Mouse (Mus musculus): Measurements from ENCODE around the gene Csf2rb2.
"Not testable (repeated sequence)": the region's sequence is repeated elsewhere in the genome, so short reads cannot be mapped to it uniquely, and the experiment has no call there.

Csf2rb2 gene

GRCm38 (mm10) chr15:78318338-78319171, 13.0 kb upstream of the Csf2rb2 start:
- in situ Hi-C loops (cut with MboI, MseI), result not testable (repeated sequence)

DNA sequence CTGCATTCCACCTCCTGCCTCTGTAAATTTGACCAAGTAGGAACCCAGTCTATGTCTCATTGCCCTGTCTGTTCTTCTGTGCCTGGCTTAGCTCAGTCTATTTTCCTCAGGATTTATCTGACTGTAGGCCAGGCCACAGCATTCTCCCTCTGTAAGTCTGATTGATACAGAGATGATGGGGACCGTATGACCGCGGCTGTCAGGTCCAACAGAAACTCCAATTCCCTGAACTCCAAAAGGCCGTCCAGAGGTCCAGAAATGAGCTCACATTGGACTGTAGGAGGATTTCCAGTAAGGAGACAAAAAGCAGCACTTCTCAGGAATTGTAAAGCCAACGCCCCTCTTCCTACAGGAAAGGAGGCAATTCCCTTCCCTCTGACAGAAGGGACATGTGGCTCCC, 8.1 kb upstream of the Csf2rb2 start:
- in situ Hi-C loops (cut with MboI, MseI), result not testable (repeated sequence)

DNA sequence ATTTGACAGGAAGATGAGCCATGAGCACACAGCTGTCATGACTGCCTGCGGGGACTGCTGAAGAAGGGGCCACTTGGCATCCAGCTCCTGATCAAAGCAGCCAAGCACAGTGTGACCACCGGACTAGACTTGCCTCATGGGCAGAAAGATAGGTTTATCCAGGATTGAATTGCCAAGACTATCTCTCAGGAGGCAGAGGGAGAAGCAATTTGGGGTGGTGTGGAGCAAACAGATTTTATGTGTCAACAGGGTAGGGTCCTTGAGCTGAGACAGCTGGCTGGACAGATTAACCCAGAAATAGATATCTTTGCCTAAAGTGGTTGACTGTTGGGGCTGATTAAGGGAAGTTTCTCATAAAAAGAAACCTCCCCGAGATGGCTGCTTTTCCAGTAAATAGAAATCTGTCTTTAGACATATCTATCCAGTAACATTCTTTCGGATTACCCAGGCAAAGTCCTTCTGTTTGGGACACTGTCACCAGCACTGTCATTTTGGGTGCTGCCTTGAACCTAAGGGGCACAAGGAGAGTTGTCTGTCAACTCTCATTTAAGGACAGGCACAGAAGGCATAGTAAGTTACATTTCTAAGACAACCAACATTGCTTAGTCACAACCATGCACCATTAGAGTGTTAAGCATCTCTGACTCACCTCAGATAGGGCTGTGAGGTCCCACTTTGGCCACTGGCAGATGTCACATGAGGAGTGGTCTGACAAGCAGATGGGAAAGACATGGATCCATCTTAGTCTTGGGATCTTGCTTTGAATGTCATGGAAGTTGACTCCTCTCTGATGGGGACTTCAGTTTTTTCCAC, 7.1 kb upstream of the Csf2rb2 start:
- in situ Hi-C loops (cut with MboI, MseI), result not testable (repeated sequence)

DNA sequence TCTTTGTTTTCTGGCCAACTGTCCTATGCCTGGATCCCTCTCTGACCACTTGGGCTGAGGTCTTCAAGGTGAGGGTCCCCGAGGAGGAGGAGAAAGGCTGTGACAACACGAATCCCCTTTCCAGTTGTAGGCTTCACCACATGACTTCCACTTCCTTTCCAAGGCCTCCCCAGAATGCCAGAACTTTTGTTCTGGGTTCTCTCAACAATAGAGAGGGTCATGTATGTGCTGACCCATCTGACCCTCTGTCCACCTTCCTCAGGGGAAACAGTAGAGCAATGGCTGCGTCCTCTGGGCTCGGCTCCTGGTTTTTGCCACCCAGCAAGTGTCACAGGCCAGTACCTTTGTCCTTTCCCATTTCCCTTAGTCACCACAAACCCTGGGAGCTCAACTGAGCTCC, 5.5 kb upstream of the Csf2rb2 start:
- in situ Hi-C loops (cut with MboI, MseI), result no loop called here

DNA sequence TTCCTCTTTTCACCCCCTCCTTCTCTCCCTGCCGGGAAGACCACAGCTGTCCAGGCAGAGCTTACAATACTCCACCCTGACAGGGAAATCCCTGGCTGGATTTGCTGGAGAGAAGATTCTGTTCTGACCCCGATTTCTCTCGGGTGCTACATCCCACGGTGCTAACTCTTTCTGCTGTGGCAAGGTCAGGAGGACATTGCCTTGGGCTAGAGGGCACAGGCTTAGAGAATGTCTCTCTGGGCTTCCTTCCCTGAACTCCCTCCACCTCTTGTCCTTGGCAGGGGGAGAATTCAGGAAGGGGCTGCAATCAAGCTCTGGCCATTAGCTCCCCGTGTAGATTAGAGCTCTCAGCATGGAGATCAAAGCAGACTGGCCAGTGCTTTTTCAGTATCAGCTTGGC, 4.3 kb upstream of the Csf2rb2 start:
- in situ Hi-C loops (cut with MboI, MseI), result no loop called here

GRCm38 (mm10) chr15:78303665-78304233, 1.8 kb downstream of the Csf2rb2 start:
- in situ Hi-C loops (cut with MboI, MseI), result no loop called here

GRCm38 (mm10) chr15:78302718-78303117, 2.8 kb downstream of the Csf2rb2 start:
- in situ Hi-C loops (cut with MboI, MseI), result no loop called here

GRCm38 (mm10) chr15:78300773-78301172, 4.7 kb downstream of the Csf2rb2 start:
- in situ Hi-C loops (cut with MboI, MseI), result no loop called here

- in situ Hi-C loops (cut with MboI, MseI), result no loop called here
Observed at GRCm38 (mm10) chr15:78299641-78300040, 5.9 kb downstream of the Csf2rb2 start.

DNA sequence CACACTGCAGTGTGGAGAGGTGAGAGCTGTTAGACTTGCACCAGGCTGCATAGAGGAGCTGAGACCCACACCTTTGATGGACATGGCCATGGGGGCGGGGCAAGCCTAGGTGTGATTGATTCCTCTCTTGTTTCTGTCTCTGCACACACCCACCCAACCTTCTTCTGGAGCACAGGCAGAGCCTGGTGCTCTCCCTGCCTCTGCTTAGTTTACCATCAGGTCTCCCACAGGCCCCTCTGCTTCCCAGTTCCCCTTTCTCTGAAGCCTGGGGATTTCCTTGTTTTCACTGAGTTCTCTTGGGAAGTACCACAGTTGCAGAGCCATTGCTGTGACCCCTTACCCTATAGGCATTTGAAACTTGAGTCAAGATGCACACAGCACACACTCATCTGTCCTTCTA, 7.0 kb downstream of the Csf2rb2 start:
- in situ Hi-C loops (cut with MboI, MseI), result no loop called here

DNA sequence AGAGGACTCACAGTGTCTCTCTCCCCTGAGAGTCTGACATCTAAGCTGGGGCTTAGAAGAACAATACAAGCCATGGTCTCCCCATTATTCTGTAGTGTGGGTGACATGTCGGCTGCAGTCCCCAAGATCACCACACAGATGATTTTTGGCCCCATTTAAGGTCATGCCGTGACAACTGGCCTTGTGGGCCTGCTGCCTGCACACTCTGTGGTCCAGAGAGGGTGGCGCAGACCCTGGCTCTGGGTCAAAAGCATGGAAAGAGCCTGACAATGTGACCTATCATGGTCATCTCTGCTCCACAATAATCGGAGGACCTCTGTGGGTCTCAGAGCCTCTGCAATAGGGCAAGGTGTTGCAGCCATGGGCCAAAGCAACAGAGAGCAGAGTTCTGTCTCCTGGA, 11.8 kb downstream of the Csf2rb2 start:
- in situ Hi-C loops (cut with MboI, MseI), result no loop called here

GRCm38 (mm10) chr15:78293228-78293627, 12.3 kb downstream of the Csf2rb2 start:
- in situ Hi-C loops (cut with MboI, MseI), result not testable (repeated sequence)

GRCm38 (mm10) chr15:78289775-78290174, 15.7 kb downstream of the Csf2rb2 start:
- in situ Hi-C loops (cut with MboI, MseI), result not testable (repeated sequence)

DNA sequence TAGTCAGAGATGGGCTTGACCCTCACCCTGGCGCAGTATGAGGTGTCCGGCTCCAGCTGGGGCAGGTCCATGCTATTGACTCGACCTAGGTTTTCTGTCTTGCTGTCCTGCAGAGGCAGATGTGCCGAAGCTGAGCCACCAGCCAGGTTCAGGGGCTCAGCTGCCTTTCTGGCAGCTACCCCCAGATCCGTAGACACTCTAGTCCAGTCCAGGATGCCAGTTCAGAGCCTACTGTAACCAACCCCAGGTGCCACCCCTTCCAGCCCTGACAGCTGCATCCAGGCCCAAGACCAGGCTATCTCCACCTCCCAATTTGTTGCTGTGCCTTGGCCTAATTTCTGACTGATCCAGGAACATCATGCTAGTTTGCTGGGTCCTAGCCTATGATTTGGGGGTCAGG, 17.6 kb downstream of the Csf2rb2 start:
- in situ Hi-C loops (cut with MboI, MseI), result no loop called here

DNA sequence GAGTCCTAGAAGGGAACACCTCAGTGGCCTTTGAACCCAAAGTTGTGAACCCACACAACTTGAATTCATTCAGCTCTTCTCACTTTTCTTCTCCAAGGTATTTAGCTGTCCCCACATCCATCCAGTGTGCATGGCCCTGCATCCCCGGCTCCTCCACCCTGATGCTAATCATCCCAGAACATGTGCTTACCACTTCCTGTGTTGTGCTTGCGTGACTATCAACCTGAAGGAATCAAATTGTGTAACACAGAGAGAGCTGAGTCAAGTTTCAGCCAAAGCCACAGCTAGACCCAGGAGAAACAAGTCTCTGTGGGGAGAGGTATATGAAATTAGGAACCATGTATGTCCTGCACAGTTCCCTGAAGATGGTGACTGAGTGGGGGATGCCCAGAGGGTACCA, 27.2 kb downstream of the Csf2rb2 start:
- in situ Hi-C loops (cut with MboI, MseI), result no loop called here

DNA sequence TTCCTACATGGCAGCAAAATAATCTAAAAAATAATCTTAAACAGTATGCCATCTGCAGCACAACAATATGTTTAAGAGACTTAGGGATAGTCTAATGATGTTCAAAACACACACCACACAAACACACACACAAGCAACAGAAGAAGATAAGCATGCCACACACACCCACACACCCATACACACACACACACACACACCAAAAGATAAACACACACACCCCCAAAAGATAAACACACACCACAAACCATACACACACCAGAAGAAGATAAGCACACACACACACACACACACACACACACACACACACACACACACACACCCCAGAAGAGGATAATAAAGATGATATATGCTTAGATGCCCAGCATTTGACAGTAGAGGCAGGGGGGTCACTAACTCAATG, 34.3 kb downstream of the Csf2rb2 start:
- in situ Hi-C loops (cut with MboI, MseI), result no loop called here

DNA sequence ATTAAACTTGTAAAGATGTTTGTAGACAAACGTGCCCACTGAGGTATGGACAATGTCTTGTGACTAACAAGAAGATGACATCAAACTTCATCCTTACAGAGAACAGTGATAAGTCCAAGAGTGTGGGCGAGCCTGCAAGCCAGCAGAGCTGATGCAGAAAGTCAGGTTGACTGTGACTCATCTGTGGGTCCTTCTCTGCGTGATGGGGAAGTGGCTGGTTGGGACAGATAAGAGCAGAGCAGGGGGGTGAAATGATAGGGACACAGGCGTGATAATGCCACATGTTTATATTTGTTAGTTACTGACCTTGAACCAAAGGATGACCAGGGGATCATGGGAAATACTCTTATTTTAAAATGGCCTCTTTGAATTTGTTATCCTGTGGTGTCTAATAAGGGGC, 37.7 kb downstream of the Csf2rb2 start:
- in situ Hi-C loops (cut with MboI, MseI), result no loop called here

GRCm38 (mm10) chr15:78267441-78267840, 38.1 kb downstream of the Csf2rb2 start:
- in situ Hi-C loops (cut with MboI, MseI), result no loop called here

- in situ Hi-C loops (cut with MboI, MseI), result no loop called here
Observed at GRCm38 (mm10) chr15:78263286-78263685, 42.2 kb downstream of the Csf2rb2 start.

- in situ Hi-C loops (cut with MboI, MseI), result no loop called here
Observed at GRCm38 (mm10) chr15:78260668-78261333, 44.7 kb downstream of the Csf2rb2 start.

DNA sequence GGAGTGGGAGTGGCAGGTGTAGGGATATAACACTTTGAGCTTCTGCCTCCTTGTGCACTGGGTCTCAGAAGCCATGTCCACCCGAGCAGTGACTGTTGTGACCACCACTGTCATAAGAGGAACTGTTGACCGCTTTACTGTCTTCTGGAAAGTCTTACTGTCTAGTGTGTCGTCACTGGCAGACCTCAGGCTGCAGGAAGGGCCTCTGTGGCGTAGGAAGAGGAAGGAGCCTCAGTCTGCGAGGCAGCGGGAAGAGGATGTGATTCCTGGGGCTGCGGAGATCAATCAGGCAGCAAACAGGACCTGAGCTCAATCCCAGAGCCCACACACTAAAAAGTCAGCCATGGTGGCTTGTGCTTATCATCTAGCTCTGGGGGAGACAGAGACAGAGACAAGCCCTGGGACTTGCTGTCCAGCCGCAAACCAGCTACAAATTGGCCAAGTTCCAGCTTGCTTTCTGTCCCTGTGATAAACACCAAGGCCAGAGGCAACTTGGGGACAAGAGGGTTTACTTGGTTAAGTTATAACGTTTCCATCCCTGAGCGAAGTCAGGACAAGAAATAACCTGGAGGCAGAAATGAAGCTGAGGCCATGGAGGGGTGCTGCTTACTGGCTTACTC, 47.2 kb downstream of the Csf2rb2 start:
- in situ Hi-C loops (cut with MboI, MseI), result loop anchor here (5.0 kb wide), 2 partner anchors 84 to 284 kb away; partner anchors contain the start of gene Sstr3

Measured in T-helper 2 cell (primary cell).